Mouse (Mus musculus): ENCODE results near the gene Dbx2. TPM values are rescaled to one million over a fixed set of nuclear protein-coding genes. Genes with fewer than 3 reads are reported as not detected.

Gene Dbx2
- 10 to 100 TPM; 23.9 to 28.1 TPM for total RNA-seq (2021)

GRCm38 (mm10) chr15:95655860-95656259, at the start of gene Dbx2:
Dbx2 (minus strand) TSS chr15:95655960.
- DNase-seq (ENCODE audit: low spot score in 2 of 2): no peak
- intact Hi-C loops (cut with DNase I): no loop called here

DNA sequence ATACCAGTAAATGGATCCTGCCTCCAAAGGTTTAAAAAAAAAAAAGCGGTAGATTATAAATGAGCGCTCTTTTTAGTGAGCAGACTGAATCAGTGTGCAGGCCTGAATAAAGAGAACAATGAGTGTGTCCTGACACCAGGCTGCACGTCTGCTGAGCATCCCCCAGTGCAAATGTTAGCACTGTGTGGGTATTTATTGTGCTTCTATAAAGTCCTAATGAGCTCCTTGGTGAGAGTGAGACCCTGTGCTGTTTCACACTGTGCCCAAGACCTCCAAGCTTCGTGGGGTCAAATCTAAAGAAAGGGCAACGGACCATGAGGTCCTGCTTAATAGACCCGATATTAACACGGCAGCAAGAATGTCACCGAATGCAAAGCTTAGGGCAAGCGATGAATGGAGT, 46.4 kb upstream of the Dbx2 start:
- no peak for DNase-seq (ENCODE audit: low spot score in 2 of 2)
- intact Hi-C loops (cut with DNase I): no loop called here

DNA sequence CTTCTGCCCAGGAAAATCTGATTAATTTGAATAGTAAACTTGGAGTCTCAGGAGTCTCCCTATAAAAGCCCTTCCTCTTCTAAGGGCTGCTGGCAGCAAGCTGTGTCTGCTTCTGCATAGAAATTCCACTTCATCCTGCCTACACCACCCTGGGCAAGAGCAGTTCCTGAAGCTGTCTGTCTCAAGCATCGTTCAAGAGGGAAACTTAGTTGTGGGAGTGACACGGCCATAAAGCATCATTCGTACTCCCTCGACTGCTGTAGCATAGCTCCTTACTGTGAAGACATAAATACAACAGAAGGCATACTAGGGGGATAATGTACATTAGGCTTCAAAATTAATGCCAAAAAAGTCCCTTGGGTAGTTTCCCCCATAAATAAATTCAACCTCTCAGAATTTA, 45.8 kb upstream of the Dbx2 start:
- intact Hi-C loops (cut with DNase I): no loop called here
- DNase-seq (ENCODE audit: low spot score in 2 of 2): no peak

DNA sequence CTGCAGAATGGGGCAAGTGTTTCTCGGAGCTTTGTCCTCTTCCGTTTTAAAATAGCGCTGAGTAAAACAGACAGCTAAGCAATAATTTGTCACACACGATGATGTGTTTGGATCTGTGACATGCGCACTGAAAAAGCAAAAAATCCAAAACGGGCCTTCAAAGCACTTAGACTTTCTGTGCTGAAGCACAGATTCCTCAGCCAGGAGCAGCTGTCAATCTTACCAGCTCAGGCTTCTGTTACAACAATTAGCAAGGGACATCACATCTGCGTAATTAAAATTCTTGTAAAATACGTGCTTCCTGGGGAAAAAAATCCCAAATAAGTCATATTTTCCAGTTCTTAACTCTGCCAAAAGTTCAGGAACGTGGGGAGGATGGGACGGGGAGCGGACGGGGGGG, 43.6 kb upstream of the Dbx2 start:
- DNase-seq (ENCODE audit: low spot score in 2 of 2): no peak
- intact Hi-C loops (cut with DNase I): no loop called here

DNA sequence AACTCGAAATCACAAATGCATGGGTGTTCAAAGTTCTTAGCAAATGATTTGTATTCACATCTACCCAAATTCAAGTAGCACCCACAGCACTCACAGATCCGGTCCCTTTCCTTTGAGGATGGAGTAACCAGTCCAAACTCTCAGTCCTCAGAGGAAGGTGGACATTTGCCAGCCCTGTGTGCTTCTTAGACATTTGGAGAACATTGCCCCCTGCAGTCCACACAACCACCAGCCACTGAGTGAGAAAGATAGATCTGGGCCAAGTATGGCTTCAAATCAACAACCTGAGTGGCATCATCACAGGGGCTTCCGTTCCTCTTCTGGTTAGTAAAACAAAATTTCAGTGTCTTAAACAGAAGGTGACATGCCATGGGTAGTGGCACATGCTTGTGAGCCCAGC, 38.0 kb upstream of the Dbx2 start:
- intact Hi-C loops (cut with DNase I): loop anchor here (2.0 to 5.0 kb wide), 3 partner anchors 27 to 96 kb away; no protein-coding TSS in a partner anchor
- peak; percentile 45 to 50 for DNase-seq (ENCODE audit: low spot score in 2 of 2)

GRCm38 (mm10) chr15:95691594-95691993, 35.8 kb upstream of the Dbx2 start:
- DNase-seq (ENCODE audit: low spot score in 2 of 2): no peak
- intact Hi-C loops (cut with DNase I): loop anchor here (5.0 kb wide), 2 partner anchors 39 to 94 kb away; no protein-coding TSS in a partner anchor

- no peak for DNase-seq (ENCODE audit: low spot score in 2 of 2)
- intact Hi-C loops (cut with DNase I): loop anchor here (5.0 kb wide), 2 partner anchors 39 to 94 kb away; no protein-coding TSS in a partner anchor
These were observed 35.4 kb upstream of the Dbx2 start for GRCm38 (mm10) chr15:95691129-95691528.

- intact Hi-C loops (cut with DNase I): no loop called here
- DNase-seq (ENCODE audit: low spot score in 2 of 2): no peak
These were observed 26.9 kb upstream of the Dbx2 start for GRCm38 (mm10) chr15:95682620-95683019.

- intact Hi-C loops (cut with DNase I): no loop called here
- no peak for DNase-seq (ENCODE audit: low spot score in 2 of 2)
These were observed 19.9 kb upstream of the Dbx2 start for GRCm38 (mm10) chr15:95675645-95676044.

DNA sequence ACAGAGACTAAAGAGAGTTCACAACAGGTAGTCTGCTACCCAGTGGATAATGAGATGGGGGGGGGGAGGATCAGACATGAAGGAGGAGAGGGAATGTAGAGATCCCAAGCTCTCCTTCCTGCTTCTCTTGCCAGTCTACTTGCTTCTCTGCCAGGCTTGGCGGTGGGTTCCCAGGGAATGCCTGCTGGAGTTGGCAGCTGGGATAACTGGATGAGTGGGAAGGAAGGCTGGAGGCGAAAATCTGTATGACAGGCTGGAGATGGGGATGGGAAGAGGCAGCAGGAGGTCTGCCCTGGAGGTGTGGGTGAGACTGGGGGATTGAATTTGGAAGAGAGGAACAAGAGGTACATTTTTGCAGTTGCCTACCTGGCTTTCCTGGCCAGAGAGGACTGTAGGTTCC, 19.4 kb upstream of the Dbx2 start:
- DNase-seq (ENCODE audit: low spot score in 2 of 2): peak in 1 of 2 experiments; percentile 76

DNA sequence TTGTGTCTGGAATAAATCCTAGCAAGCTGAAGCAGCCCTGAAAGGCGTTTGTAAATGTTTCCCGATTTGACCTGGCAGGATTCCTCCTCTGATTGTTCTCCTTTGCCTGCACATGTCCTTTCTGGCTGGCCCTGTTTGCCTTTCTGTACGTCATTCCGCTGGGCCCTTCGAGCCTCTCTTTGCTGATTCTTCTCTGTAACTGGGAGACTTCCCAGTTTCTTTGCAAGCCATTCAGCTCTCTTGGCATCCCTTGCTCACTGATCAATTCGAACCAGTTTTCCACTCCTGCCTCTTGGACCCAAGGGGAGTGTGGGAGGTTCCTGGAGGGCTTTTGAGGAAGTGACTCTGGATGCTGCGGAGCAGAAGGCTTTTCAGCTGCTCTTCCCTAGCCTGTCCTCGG, 11.4 kb upstream of the Dbx2 start:
- intact Hi-C loops (cut with DNase I): loop anchor here (2.0 kb wide), 1 partner anchor 26 kb away; no protein-coding TSS in a partner anchor
- peak; percentile 52 to 78 for DNase-seq (ENCODE audit: low spot score in 2 of 2)

More for the DNA sequence above, 19.4 kb upstream of the Dbx2 start:
- intact Hi-C loops (cut with DNase I): no loop called here

GRCm38 (mm10) chr15:95665002-95665401, 9.2 kb upstream of the Dbx2 start:
- no peak for DNase-seq (ENCODE audit: low spot score in 2 of 2)
- intact Hi-C loops (cut with DNase I): no loop called here

- no peak for DNase-seq (ENCODE audit: low spot score in 2 of 2)
- intact Hi-C loops (cut with DNase I): no loop called here
These were observed 6.0 kb upstream of the Dbx2 start for GRCm38 (mm10) chr15:95661718-95662117.

DNA sequence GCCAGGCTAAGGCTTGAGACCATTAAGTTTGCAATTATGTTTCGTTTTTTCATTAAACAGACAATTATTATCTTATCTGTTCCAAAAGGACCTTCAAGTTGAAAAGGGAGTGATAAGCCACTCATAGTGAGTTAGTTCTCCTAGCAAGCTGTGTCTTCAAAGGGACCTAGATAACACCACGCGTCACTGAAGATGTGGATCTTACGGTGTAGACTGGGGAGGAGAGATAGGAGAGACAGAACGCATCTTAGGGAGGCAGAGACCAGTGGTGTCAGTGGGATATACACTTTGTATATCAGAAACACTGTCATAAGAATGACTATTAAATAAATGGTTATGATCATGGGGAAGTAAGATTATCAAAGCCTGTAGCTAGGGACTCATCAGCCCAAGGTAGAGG, 4.6 kb upstream of the Dbx2 start:
- intact Hi-C loops (cut with DNase I): no loop called here
- no peak for DNase-seq (ENCODE audit: low spot score in 2 of 2)

DNA sequence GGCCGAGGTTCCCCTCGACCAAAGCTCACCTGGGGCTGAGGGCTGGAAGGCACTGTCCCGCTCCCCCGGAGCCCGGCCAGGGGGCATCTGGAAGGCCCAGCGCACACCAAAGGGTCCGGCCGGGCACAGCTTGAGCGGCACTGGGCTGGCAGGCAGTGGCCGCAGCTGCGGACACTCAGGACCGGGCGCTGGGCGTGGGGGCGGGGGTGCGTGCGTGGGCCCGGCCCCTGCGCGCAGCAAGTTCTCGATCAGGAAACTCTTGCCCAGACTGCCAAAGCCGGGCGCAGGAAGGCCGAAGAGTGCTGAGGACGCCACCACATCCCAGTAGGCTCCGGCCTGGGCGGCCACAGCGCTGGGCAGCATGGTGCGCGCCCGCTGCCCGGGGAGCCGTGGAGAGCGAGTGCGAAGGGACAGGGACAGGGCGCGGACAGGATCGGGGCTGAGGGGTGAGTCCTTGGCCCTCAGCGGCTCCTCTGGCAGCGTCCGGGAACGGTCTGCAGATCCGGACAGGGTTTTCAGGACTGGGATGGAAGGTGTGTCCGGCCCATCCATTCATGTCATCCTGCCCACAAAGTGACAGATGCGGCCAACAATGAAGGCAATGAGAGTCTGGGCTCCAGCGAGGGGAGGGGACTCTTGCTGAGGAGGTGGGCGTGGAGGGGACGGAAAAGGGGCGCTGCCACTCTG, 1.4 kb downstream of the Dbx2 start:
- intact Hi-C loops (cut with DNase I): loop anchor here (5.0 kb wide), 1 partner anchor 38 kb away; no protein-coding TSS in a partner anchor
- peak in 1 of 2 experiments; percentile 18 for DNase-seq (ENCODE audit: low spot score in 2 of 2)

DNA sequence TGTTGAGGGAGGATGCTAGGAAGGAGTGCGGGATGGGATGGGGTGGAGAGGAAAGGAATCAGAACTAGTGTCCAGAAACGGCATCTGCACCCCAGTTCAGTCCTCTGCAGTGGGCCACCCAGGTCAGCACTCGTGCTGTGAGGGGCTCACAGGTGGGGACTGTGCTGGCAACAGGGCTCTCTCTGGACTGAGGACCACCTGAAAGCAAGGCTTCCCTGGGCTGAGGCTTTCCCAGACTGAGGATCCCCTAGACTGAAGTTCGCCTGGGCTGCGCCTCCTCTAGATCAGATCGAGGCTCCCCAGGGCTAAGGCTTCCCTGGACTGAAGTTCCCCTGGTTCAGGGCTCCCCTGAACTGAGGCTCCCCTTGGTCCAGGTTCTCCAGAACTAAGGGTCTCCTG, 1.9 kb downstream of the Dbx2 start:
- DNase-seq (ENCODE audit: low spot score in 2 of 2): no peak
- intact Hi-C loops (cut with DNase I): loop anchor here (5.0 kb wide), 1 partner anchor 38 kb away; no protein-coding TSS in a partner anchor

- intact Hi-C loops (cut with DNase I): loop anchor here (5.0 kb wide), 1 partner anchor 39 kb away; no protein-coding TSS in a partner anchor
- DNase-seq (ENCODE audit: low spot score in 2 of 2): no peak
These were observed 2.7 kb downstream of the Dbx2 start for GRCm38 (mm10) chr15:95652898-95653707.

DNA sequence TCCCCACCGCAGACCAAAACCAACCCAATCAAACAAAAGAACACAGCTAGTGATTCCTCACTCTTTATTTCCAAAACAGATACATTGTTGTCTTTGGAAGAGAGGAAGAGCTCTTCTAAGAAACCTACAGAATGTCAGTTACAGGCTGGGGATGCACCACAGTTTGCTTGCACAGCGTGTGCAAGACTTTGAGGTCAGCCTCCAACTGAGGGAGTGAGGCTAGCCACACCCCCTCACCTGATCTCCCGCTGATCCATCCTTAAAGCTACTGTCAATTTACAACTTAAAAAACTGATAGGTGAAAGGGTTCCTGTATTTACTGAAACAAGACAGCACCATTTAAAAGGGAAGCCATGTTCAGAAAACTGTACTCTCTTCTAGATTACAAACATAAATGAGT, 3.9 kb downstream of the Dbx2 start:
- intact Hi-C loops (cut with DNase I): loop anchor here (5.0 kb wide), 1 partner anchor 40 kb away; no protein-coding TSS in a partner anchor
- DNase-seq (ENCODE audit: low spot score in 2 of 2): no peak

DNA sequence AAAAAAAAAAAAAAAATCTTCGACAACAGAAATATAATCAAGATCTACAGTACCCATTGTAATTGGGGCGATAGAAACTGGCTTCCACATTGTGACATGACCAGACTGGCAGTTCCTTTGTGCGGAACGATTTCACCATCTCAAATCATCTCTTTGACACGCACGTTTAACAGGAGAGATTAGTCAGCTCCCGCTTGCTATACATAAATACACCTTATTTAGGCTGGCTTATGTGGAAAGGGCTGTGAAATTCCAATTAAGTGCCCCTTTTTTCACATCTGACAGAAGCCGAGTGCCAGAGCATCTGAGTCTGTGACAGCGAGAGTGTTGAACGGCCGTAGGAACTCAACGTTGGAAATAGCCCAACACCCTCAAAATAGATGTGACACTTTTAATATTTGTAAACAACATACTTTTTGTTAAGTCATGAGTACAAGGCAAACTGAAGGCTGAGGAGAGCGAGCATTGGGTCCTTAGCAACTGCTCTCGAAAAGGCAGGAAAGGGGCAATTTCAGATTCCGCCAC, 12.2 kb downstream of the Dbx2 start:
- intact Hi-C loops (cut with DNase I): no loop called here
- no peak for DNase-seq (ENCODE audit: low spot score in 2 of 2)

GRCm38 (mm10) chr15:95640347-95640746, 15.4 kb downstream of the Dbx2 start:
- intact Hi-C loops (cut with DNase I): no loop called here
- peak; percentile 6 to 23 for DNase-seq (ENCODE audit: low spot score in 2 of 2)

All from left cerebral cortex, postnatal 25 days (tissue).